ENCODE assay signal across 9 mouse cellular contexts in genomic region chr5:133310979-133311890, GRCm38 (mm10).
DNase-seq lines count a peak whose midpoint lies in the region; ATAC-seq lines count a peak whose summit lies in the region.
"Had no signal": no experiment of that assay in that cellular context is flagged by ENCODE, and none has a peak within 500 bp of the region (broad histone marks: within the 10 kb centered on the region; RNA-seq: fewer than 3 reads in every experiment).

No protein-coding gene starts in this region.

- no peaks in the 10 kb centered on the region for H3K9me3 ChIP-seq in neural tube, embryonic 15.5 days (replicated peaks)
- H3K9me3 ChIP-seq in hindbrain, embryonic 15.5 days, result no peaks in the 10 kb centered on the region
- no peaks in the 10 kb centered on the region for H3K9me3 ChIP-seq in midbrain, embryonic 12.5 days
- H3K9me3 ChIP-seq: intestine, embryonic 15.5 days had no signal

- H3K9ac ChIP-seq in neural tube, embryonic 15.5 days (replicated peaks), result no peak overlapping the region
- no peak overlapping the region for H3K9ac ChIP-seq in hindbrain, embryonic 15.5 days
- H3K9ac ChIP-seq in midbrain, embryonic 12.5 days (replicated peaks), result no peak overlapping the region
- H3K9ac ChIP-seq: intestine, embryonic 15.5 days had no signal

- no peak overlapping the region for H3K4me3 ChIP-seq in neural tube, embryonic 15.5 days (replicated peaks)
- H3K4me3 ChIP-seq in hindbrain, embryonic 15.5 days, result no peak overlapping the region
- H3K4me3 ChIP-seq in midbrain, embryonic 12.5 days, result no peak overlapping the region
- H3K4me3 ChIP-seq: intestine, embryonic 15.5 days had no signal

- H3K27me3 ChIP-seq in neural tube, embryonic 15.5 days (replicated peaks), result no peaks in the 10 kb centered on the region
- H3K27me3 ChIP-seq in hindbrain, embryonic 15.5 days, result no peaks in the 10 kb centered on the region
- no peaks in the 10 kb centered on the region; the same call in 1 of the 2 replicates for H3K27me3 ChIP-seq in midbrain, embryonic 12.5 days
- H3K27me3 ChIP-seq: intestine, embryonic 15.5 days had no signal

- intact Hi-C loops in heart, postnatal 25 days (cut with DNase I), result no loop called here

- H3K4me1 ChIP-seq in neural tube, embryonic 15.5 days, result peaks cover 12% of the 10 kb centered on the region
- H3K4me1 ChIP-seq in hindbrain, embryonic 15.5 days (replicated peaks), result peaks cover 7% of the 10 kb centered on the region
- H3K4me1 ChIP-seq in midbrain, embryonic 12.5 days, result peaks cover 19% of the 10 kb centered on the region
- H3K4me1 ChIP-seq: intestine, embryonic 15.5 days had no signal

- 22% methylated on average over 6 of the region's 6 CpGs for WGBS in neural tube, embryonic 15.5 days
- 26% methylated on average over 6 of the region's 6 CpGs for WGBS in hindbrain, embryonic 15.5 days
- 21% methylated on average over 6 of the region's 6 CpGs for whole genome bisulfite sequencing in midbrain, embryonic 12.5 days

- peak; percentile 23 for DNase-seq in neural tube, embryonic 10.5 days (ENCODE audit: extremely low spot score, low spot score)
- DNase-seq in testis, postnatal 10 days (ENCODE audit: low spot score), result no peak
- DNase-seq in urinary bladder, postnatal 14 days (ENCODE audit: low spot score), result no peak
- no peak for DNase-seq in heart, postnatal 25 days (ENCODE audit: low spot score)

- H3K36me3 ChIP-seq in neural tube, embryonic 15.5 days, result no peaks in the 10 kb centered on the region
- H3K36me3 ChIP-seq in hindbrain, embryonic 15.5 days, result no peaks in the 10 kb centered on the region
- no peaks in the 10 kb centered on the region for H3K36me3 ChIP-seq in midbrain, embryonic 12.5 days
- H3K36me3 ChIP-seq: intestine, embryonic 15.5 days had no signal

- no peak overlapping the region for H3K27ac ChIP-seq in neural tube, embryonic 15.5 days (replicated peaks)
- H3K27ac ChIP-seq in hindbrain, embryonic 15.5 days (replicated peaks), result peak overlapping the region; percentile 43; the same call in 1 of the 2 replicates
- peak overlapping the region; percentile 69 for H3K27ac ChIP-seq in midbrain, embryonic 12.5 days (replicated peaks)
- H3K27ac ChIP-seq: intestine, embryonic 15.5 days had no signal

- no peak overlapping the region for H3K4me2 ChIP-seq in neural tube, embryonic 15.5 days
- no peak overlapping the region for H3K4me2 ChIP-seq in hindbrain, embryonic 15.5 days
- no peak overlapping the region for H3K4me2 ChIP-seq in midbrain, embryonic 12.5 days (replicated peaks)
- H3K4me2 ChIP-seq: intestine, embryonic 15.5 days had no signal

- ATAC-seq in neural tube, embryonic 15.5 days (ENCODE audit: low FRiP score), result no peak
- 0 out of 2 replicates have a peak, but pooled peaks have one; percentile 45 for ATAC-seq in hindbrain, embryonic 15.5 days (ENCODE audit: low FRiP score, low read depth)
- peak; percentile 77 for ATAC-seq in midbrain, embryonic 12.5 days (ENCODE audit: low FRiP score, low read depth)
- no peak for ATAC-seq in erythroblast, adult 5-6 weeks (replicated peaks; ENCODE audit: low FRiP score, poor library complexity, severe bottlenecking)
- ATAC-seq: intestine, embryonic 15.5 days had no signal

Comparison
In these comparisons a context has a peak if more than half of its experiments do, and no peak if none do; other contexts are left out.
1. ATAC-seq: peak in hindbrain, embryonic 15.5 days (single experiment) and midbrain, embryonic 12.5 days (single experiment); none in neural tube, embryonic 15.5 days (single experiment) and erythroblast, adult 5-6 weeks (single experiment).